Mouse (Mus musculus) CH12.LX (cell line): ENCODE measurements around the gene Iqgap1. TPM values are rescaled to one million over a fixed set of nuclear protein-coding genes. Genes with fewer than 3 reads are reported as not detected.

ENCODE experiments used
- DNase-seq: peaks from one replicate; pipeline ENCODE4 v3.0.0-alpha.2; 2013; ENCODE audit errors: extremely low read depth
- H3K27ac ChIP-seq: 2 replicates; pipeline ENCODE4 v1.5.1; 2012; ENCODE audit warnings: low read depth, mild to moderate bottlenecking, control low read depth, moderate library complexity; ENCODE audit not compliant: insufficient read depth
- H3K27me3 ChIP-seq: replicated peaks from 2 replicates; pipeline ENCODE3; 2012; ENCODE audit warnings: inconsistent platforms
- H3K36me3 ChIP-seq, 2 experiments: replicated peaks in 1 of 2; 2 replicates each; pipeline versions ENCODE3 to v1.6.1; 2012; ENCODE audit warnings: inconsistent platforms in 1 of 2, low read length in 1 of 2, mild to moderate bottlenecking in 1 of 2, mixed read lengths in 1 of 2, moderate library complexity in 1 of 2; ENCODE audit not compliant: control insufficient read depth in 1 of 2, insufficient read depth in 1 of 2
- H3K4me1 ChIP-seq, 2 experiments: 2 replicates each; pipeline ENCODE4 v1.6.1; 2012; ENCODE audit warnings: inconsistent platforms in 1 of 2, moderate library complexity in 1 of 2; ENCODE audit not compliant: insufficient read depth in 2 of 2, control insufficient read depth in 1 of 2
- H3K4me2 ChIP-seq: 2 replicates; pipeline ENCODE4 v1.6.1; 2012; ENCODE audit warnings: low read depth, mild to moderate bottlenecking, control low read depth; ENCODE audit not compliant: poor library complexity, insufficient read depth, severe bottlenecking
- H3K4me3 ChIP-seq, 3 experiments: fragments of 150-350 bp in 1 of 3; sonication (generic) in 1 of 3; replicated peaks in 1 of 3; 2 replicates each; pipeline versions ENCODE3 to v1.5.1; 2011 to 2012; ENCODE audit warnings: low read depth in 2 of 3, low read length in 2 of 3, mild to moderate bottlenecking in 2 of 3, moderate library complexity in 2 of 3, control low read depth in 1 of 3, improper control_type of control experiment in 1 of 3, inconsistent platforms in 1 of 3, mixed read lengths in 1 of 3; ENCODE audit not compliant: poor library complexity in 1 of 3
- H3K79me2 ChIP-seq: replicated peaks from 2 replicates; pipeline ENCODE4 v1.6.1; 2012; ENCODE audit warnings: mild to moderate bottlenecking, moderate library complexity; ENCODE audit not compliant: control insufficient read depth, poor library complexity, insufficient read depth, severe bottlenecking; ENCODE audit errors: extremely low read depth
- H3K9ac ChIP-seq: 2 replicates; pipeline ENCODE4 v1.6.1; 2012; ENCODE audit warnings: low read depth, mild to moderate bottlenecking, control low read depth, moderate library complexity; ENCODE audit not compliant: insufficient read depth
- H3K9me3 ChIP-seq: replicated peaks from 2 replicates; pipeline ENCODE3; 2012; ENCODE audit warnings: low read length, inconsistent platforms, mixed read lengths
- BHLHE40 ChIP-seq: IDR thresholded peaks from 2 replicates; pipeline ENCODE4 v1.6.1; 2011; ENCODE audit warnings: mild to moderate bottlenecking, low read depth, low read length, improper control_type of control experiment
- CTCF ChIP-seq, 2 experiments: IDR thresholded peaks in 1 of 2; conservative IDR thresholded peaks in 1 of 2; 2 replicates each; pipeline ENCODE4 v1.5.1; 2011 to 2012; ENCODE audit warnings: low read depth in 2 of 2, low read length in 2 of 2, improper control_type of control experiment in 1 of 2, inconsistent platforms in 1 of 2, mild to moderate bottlenecking in 1 of 2, moderate library complexity in 1 of 2
- ELF1 ChIP-seq: IDR thresholded peaks from 2 replicates; pipeline ENCODE4 v1.6.1; 2014; ENCODE audit warnings: low read depth, mild to moderate bottlenecking, inconsistent platforms, low read length, improper control_type of control experiment
- EP300 ChIP-seq: IDR thresholded peaks from 2 replicates; pipeline ENCODE4 v1.6.1; 2011; ENCODE audit warnings: low read length, improper control_type of control experiment
- GABPA ChIP-seq: IDR thresholded peaks from 2 replicates; pipeline ENCODE4 v1.6.1; 2012; ENCODE audit warnings: low read depth, low read length, improper control_type of control experiment, inconsistent platforms; ENCODE audit not compliant: insufficient replicate concordance
- IRF4 ChIP-seq: IDR thresholded peaks from 2 replicates; pipeline ENCODE4 v1.6.1; 2014; ENCODE audit warnings: low read depth, mild to moderate bottlenecking, inconsistent platforms, low read length, improper control_type of control experiment
- JUN ChIP-seq: IDR thresholded peaks from 2 replicates; pipeline ENCODE4 v1.6.1; 2011; ENCODE audit warnings: low read depth, mild to moderate bottlenecking, low read length, improper control_type of control experiment, moderate library complexity; ENCODE audit not compliant: insufficient read depth
- KAT2A ChIP-seq: IDR thresholded peaks from 2 replicates; pipeline ENCODE4 v1.6.1; 2012; ENCODE audit warnings: low read length, improper control_type of control experiment, inconsistent platforms; ENCODE audit not compliant: insufficient replicate concordance
- MAX ChIP-seq: IDR thresholded peaks from 2 replicates; pipeline ENCODE4 v1.6.1; 2011; ENCODE audit warnings: low read length, improper control_type of control experiment
- MEF2A ChIP-seq: IDR thresholded peaks from 2 replicates; pipeline ENCODE4 v1.6.1; 2014; ENCODE audit warnings: low read depth, mild to moderate bottlenecking, inconsistent platforms, low read length, improper control_type of control experiment, borderline replicate concordance
- MXI1 ChIP-seq: IDR thresholded peaks from 2 replicates; pipeline ENCODE4 v1.6.1; 2011; ENCODE audit warnings: mild to moderate bottlenecking, low read depth, low read length, improper control_type of control experiment
- MYC ChIP-seq: IDR thresholded peaks from 2 replicates; pipeline ENCODE4 v1.6.1; 2011; ENCODE audit warnings: low read depth, mild to moderate bottlenecking, improper control_type of control experiment, low read length
- NELFE ChIP-seq: IDR thresholded peaks from 2 replicates; pipeline ENCODE4 v1.6.1; 2011; ENCODE audit warnings: low read depth, low read length, improper control_type of control experiment
- PAX5 ChIP-seq: IDR thresholded peaks from 2 replicates; pipeline ENCODE4 v1.6.1; 2012; ENCODE audit warnings: low read length, inconsistent platforms, mixed read lengths
- POLR2A ChIP-seq: IDR thresholded peaks from 2 replicates; pipeline ENCODE4 v1.6.1; 2011; ENCODE audit warnings: low read depth, mild to moderate bottlenecking, improper control_type of control experiment, low read length
- RAD21 ChIP-seq: IDR thresholded peaks from 2 replicates; pipeline ENCODE4 v1.6.1; 2011; ENCODE audit warnings: low read depth, mild to moderate bottlenecking, low read length, improper control_type of control experiment, moderate library complexity
- RCOR1 ChIP-seq: conservative IDR thresholded peaks from 2 replicates; pipeline ENCODE4 v1.6.1; 2012; ENCODE audit warnings: low read depth, mild to moderate bottlenecking, inconsistent platforms, low read length, improper control_type of control experiment
- TBP ChIP-seq: conservative IDR thresholded peaks from 2 replicates; pipeline ENCODE4 v1.6.1; 2011; ENCODE audit warnings: low read depth, low read length, improper control_type of control experiment
- TCF12 ChIP-seq: IDR thresholded peaks from 2 replicates; pipeline ENCODE4 v1.6.1; 2014; ENCODE audit warnings: low read depth, mild to moderate bottlenecking, inconsistent platforms, low read length, improper control_type of control experiment
- UBTF ChIP-seq: IDR thresholded peaks from 2 replicates; pipeline ENCODE4 v1.6.1; 2012; ENCODE audit warnings: low read depth, mild to moderate bottlenecking, inconsistent platforms, low read length, improper control_type of control experiment, moderate library complexity
- USF1 ChIP-seq: IDR thresholded peaks from 2 replicates; pipeline ENCODE4 v1.6.1; 2014; ENCODE audit warnings: low read depth, mild to moderate bottlenecking, inconsistent platforms, low read length, improper control_type of control experiment
- USF2 ChIP-seq: conservative IDR thresholded peaks from 2 replicates; pipeline ENCODE4 v1.6.1; 2011; ENCODE audit warnings: low read depth, low read length, improper control_type of control experiment
- ZC3H11A ChIP-seq: IDR thresholded peaks from 2 replicates; pipeline ENCODE4 v1.6.1; 2012; ENCODE audit warnings: low read depth, mild to moderate bottlenecking, inconsistent platforms, low read length, improper control_type of control experiment
- ZKSCAN1 ChIP-seq: IDR thresholded peaks from 2 replicates; pipeline ENCODE4 v1.6.1; 2012; ENCODE audit warnings: low read depth, inconsistent platforms, low read length, improper control_type of control experiment, borderline replicate concordance
- ZMIZ1 ChIP-seq: IDR thresholded peaks from 2 replicates; pipeline ENCODE4 v1.6.1; 2012; ENCODE audit warnings: low read depth, mild to moderate bottlenecking, inconsistent platforms, low read length, improper control_type of control experiment
- dilution Hi-C: fragments of 300-500 bp; cut with MboI; formaldehyde crosslinking; loops from 2 replicates; pipeline ENCODE4 v1.14.3; 2020; ENCODE audit warnings: low sequenced_read_pairs; ENCODE audit not compliant: extremely low pct_unique_long_range_greater_than_20kb, extremely low pct_ligation_motif_present
- in situ Hi-C: fragments of 300-500 bp; cut with MboI; formaldehyde crosslinking; loops from 3 replicates; pipeline ENCODE4 v1.14.3; 2019; ENCODE audit warnings: low sequenced_read_pairs, low pct_ligation_motif_present, low pct_unique_long_range_greater_than_20kb, mixed read lengths
- polyA plus RNA-seq: library from polyadenylated mRNA; unstranded; fragments of >175 nt; gene quantifications from 2 replicates; pipeline ENCODE4 v1.2.1, GENCODE M21; 2012; ENCODE audit warnings: low read depth; ENCODE audit not compliant: insufficient read length
- total RNA-seq, 2 experiments: library from RNA; depleted of rRNA; stranded (reverse); fragments of 300-350 nt in 1 of 2; fragments of >200 nt in 1 of 2; gene quantifications; 2 replicates each; pipeline ENCODE4 v1.2.3; 2012 to 2014

Gene Iqgap1
- total and polyA plus RNA-seq, 3 experiments = 49.6 to 126 (median 77.0) TPM

DNA sequence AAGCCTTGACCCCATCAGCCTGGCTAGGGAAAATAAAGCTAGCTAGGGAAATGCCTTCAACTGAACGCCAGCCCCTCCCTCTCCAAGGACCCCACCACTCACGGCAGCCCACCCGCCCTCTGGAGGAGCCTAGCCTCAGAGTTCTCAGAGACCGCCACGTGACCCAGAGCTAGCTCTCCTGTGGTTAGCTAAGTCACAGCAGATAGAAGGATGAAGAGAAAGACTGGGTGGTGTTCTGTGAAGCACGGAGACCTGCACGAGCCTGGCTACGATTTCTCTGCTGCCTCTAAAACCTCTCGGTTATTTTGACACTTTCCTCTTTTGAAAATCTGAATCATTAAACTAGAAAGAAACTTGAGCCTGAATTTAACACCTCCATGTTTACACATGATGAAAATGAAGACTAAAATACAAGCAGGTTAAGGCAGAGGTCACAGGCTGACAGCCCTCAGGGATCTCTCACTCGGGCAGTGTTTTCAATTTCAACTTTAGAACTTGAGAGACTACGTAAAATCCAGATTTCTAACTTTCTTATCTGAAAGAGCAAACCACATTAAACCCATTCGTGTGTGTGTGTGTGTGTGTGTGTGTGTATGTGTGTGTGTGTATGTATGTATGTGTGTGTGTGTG lies 145.4 kb downstream of the Iqgap1 start:
- DNase-seq = peak; percentile 21
- no peak overlapping the region for H3K9ac ChIP-seq
- peaks cover 2% of the 10 kb centered on the region for H3K9me3 ChIP-seq
- peaks cover 0 to 13% of the 10 kb centered on the region in 2 experiments for H3K36me3 ChIP-seq
- TF ChIP-seq USF2 (peak; percentile 47; the same call in 1 of the 2 replicates), RAD21 (no peak), MXI1 (no peak), USF1 (peak; percentile 68), EP300 (no peak), RCOR1 (no peak), ZMIZ1 (no peak), PAX5 (no peak), KAT2A (no peak), MAX (peak; percentile 30; the same call in 1 of the 2 replicates), IRF4 (no peak), GABPA (no peak), JUN (no peak), UBTF (no peak), TCF12 (no peak), TBP (no peak), ZC3H11A (no peak), MYC (no peak), BHLHE40 (0 out of 2 replicates have a peak, but pooled peaks have one; percentile 12), ELF1 (no peak), ZKSCAN1 (no peak), NELFE (no peak), CTCF (conservative IDR thresholded peaks at IDR 0.05 in 1 of 2, IDR thresholded peaks at IDR 0.05 in 1 of 2; ENCODE audit: low read depth in 2 of 2, low read length in 2 of 2) (no peak), MEF2A (no peak), POLR2A (no peak)
- H3K27me3 ChIP-seq = no peaks in the 10 kb centered on the region
- no peak overlapping the region for H3K27ac ChIP-seq
- H3K4me1 ChIP-seq = peaks cover 4 to 16% of the 10 kb centered on the region in 2 experiments; a peak in 2 of 4 replicates
- H3K4me3 ChIP-seq = no peak overlapping the region
- no peaks in the 10 kb centered on the region for H3K79me2 ChIP-seq
- dilution Hi-C loops = no loop called here
- in situ Hi-C loops = no loop called here
- H3K4me2 ChIP-seq = peak overlapping the region; percentile 34; the same call in 1 of the 2 replicates
